Mouse (Mus musculus): ENCODE results near the gene Col26a1. TPM values are rescaled to one million over a fixed set of nuclear protein-coding genes. Genes with fewer than 3 reads are reported as not detected.

Gene Col26a1
- polyA plus RNA-seq, 1 experiment = 5.6 TPM

DNA sequence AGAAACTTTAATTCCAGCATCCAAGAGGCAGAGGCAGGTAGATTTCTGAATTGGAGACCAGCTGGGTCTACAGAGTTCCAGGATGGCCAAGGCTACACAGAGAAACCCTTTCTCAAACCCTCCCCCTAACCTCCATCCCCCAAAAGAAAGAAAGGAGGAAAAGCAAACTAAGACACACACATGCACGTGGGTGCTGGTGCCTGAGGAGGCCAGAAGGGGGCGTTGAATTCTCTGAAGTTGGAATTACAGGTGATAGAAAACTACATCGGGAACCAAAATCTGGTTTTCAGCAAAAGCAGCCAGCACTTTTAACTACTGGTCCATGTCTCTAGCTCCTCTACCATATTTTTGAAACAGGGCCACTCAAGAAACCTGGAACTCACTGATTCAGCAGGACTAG is 21.6 kb upstream of the Col26a1 start:
- no peak overlapping the region for H3K4me3 ChIP-seq (ENCODE audit: insufficient read depth, low read depth, low read length)
- no peak for DNase-seq
- TF ChIP-seq POLR2A (IDR thresholded peaks at IDR 0.05; ENCODE audit: low read depth, low read length) (no peak), CTCF (conservative IDR thresholded peaks at IDR 0.05; ENCODE audit: insufficient read depth, insufficient read length, low read depth, low read length) (no peak)
- no peaks in the 10 kb centered on the region for H3K27me3 ChIP-seq (replicated peaks; ENCODE audit: control insufficient read depth, insufficient read depth, low read length)
- 59% methylated on average over 3 of the region's 3 CpGs for WGBS
- no peak overlapping the region for H3K27ac ChIP-seq (ENCODE audit: insufficient read depth, low read depth, low read length)
- no peaks in the 10 kb centered on the region for H3K36me3 ChIP-seq (ENCODE audit: control insufficient read depth, insufficient read depth, low read length)
- peaks cover 8% of the 10 kb centered on the region; the same call in 1 of the 2 replicates for H3K4me1 ChIP-seq (ENCODE audit: control insufficient read depth, insufficient read depth, low read length)

DNA sequence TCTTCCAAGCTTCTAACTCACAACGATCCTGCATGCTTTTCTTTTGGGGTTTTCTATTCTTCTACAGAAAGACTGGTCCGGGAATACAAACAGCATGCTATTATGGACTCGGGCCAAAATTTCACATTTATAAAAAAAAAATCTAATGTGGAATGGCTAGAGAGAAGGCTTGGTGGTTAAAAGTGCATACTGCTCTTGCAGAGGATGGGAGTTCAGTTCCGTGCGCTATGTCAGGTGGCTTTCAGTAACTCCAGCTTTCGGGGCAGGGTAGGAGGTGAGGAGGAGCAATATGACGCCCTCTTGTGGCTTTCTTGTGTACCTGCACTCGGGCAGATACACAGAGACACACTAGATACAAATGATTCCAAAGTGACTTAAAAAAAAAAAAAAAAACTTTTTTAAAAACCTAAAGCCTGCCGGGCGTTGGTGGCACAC is 12.5 kb upstream of the Col26a1 start:
- WGBS = 42% methylated on average over 10 of the region's 10 CpGs
- Histone ChIP-seq H3K36me3 (ENCODE audit: control insufficient read depth, insufficient read depth, low read length) (no peaks in the 10 kb centered on the region), H3K27ac (ENCODE audit: insufficient read depth, low read depth, low read length) (no peak overlapping the region), H3K27me3 (replicated peaks; ENCODE audit: control insufficient read depth, insufficient read depth, low read length) (no peaks in the 10 kb centered on the region), H3K4me1 (ENCODE audit: control insufficient read depth, insufficient read depth, low read length) (no peaks in the 10 kb centered on the region), H3K4me3 (ENCODE audit: insufficient read depth, low read depth, low read length) (no peak overlapping the region)
- TF ChIP-seq POLR2A (IDR thresholded peaks at IDR 0.05; ENCODE audit: low read depth, low read length) (no peak), CTCF (conservative IDR thresholded peaks at IDR 0.05; ENCODE audit: insufficient read depth, insufficient read length, low read depth, low read length) (no peak)
- DNase-seq = no peak

DNA sequence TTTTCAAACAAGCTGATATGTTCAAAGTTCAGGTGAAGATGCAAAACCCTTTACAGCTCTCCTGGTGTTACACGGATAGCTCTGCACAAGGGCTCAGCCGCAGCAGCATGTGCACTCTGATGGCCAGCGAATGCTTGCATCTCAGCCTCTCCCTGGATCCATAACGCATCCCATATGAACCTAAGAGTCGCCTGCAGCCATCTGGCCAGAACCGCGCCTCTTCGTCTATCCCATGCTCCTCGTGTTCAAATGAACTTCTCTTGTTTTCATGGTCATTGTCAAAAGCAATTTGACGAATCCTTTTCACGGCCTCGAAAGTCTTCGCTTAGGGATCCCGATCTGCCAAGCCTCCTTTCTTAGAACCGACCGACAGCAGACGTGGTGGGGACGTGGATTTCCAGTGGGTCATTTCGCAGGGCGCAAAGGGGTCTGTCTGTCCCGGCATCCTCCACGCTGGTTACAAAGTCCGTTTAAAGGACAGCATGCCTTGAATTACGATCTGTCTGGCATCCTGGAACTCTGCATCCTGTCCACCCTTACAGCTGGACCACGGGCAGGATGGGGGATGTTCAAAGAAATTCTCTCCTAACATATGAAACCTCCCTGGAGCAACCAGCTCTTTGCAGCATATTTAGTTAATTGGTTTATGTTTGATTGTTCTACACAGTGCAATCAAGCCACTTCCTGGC is 12.0 kb upstream of the Col26a1 start:
- Histone ChIP-seq H3K4me3 (ENCODE audit: insufficient read depth, low read depth, low read length) (no peak overlapping the region), H3K4me1 (ENCODE audit: control insufficient read depth, insufficient read depth, low read length) (no peaks in the 10 kb centered on the region), H3K27ac (ENCODE audit: insufficient read depth, low read depth, low read length) (no peak overlapping the region), H3K36me3 (ENCODE audit: control insufficient read depth, insufficient read depth, low read length) (no peaks in the 10 kb centered on the region), H3K27me3 (replicated peaks; ENCODE audit: control insufficient read depth, insufficient read depth, low read length) (no peaks in the 10 kb centered on the region)
- 41% methylated on average over 25 of the region's 25 CpGs for WGBS
- no peak for DNase-seq
- TF ChIP-seq CTCF (conservative IDR thresholded peaks at IDR 0.05; ENCODE audit: insufficient read depth, insufficient read length, low read depth, low read length) (no peak), POLR2A (IDR thresholded peaks at IDR 0.05; ENCODE audit: low read depth, low read length) (no peak)

DNA sequence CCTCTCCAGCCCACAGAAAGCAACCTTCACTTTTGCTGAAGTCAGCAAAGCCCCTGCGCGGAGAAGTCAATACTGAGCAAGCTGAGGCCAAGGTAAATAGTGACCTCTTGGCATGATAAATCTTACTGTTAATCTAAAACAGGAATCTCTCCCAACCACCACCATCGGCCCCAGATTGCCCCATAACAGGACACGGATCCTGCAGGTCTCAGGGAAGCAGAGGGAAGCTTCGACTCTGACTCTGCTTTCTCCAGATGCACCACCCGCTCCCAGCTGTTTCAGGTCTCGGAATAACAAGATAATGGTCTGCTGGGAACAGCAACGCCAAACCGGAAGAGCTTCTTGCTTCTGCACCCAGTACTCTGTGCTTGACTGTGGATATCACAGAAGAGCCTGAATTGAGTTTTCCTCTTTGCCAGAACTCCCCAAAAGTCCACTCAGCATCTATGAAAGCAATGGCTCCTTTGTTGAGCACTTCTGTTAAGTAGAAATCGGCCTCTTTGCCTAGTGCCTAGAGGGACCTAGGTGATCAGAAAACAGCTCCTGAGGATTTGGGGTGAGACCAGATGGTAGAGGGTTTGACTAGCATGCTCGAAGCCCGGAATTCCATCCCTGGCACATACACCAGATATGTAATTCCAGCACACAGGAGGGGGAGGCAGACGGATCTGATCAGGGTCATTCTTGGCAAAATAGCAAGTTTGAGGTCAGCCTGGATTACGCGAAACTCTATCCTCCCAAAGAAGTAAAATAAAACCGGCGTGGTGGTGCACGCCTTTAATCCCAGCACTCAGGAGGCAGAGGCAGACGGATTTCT is 5.7 kb upstream of the Col26a1 start:
- no peak for TF ChIP-seq CTCF (conservative IDR thresholded peaks at IDR 0.05; ENCODE audit: insufficient read depth, insufficient read length, low read depth, low read length)
- no peak for TF ChIP-seq POLR2A (IDR thresholded peaks at IDR 0.05; ENCODE audit: low read depth, low read length)
- H3K4me3 ChIP-seq (ENCODE audit: insufficient read depth, low read depth, low read length) = no peak overlapping the region
- no peaks in the 10 kb centered on the region for H3K4me1 ChIP-seq (ENCODE audit: control insufficient read depth, insufficient read depth, low read length)
- 37% methylated on average over 19 of the region's 19 CpGs for WGBS
- no peaks in the 10 kb centered on the region for H3K27me3 ChIP-seq (replicated peaks; ENCODE audit: control insufficient read depth, insufficient read depth, low read length)
- peak; percentile 20 for DNase-seq
- no peak overlapping the region; the same call in 1 of the 2 replicates for H3K27ac ChIP-seq (ENCODE audit: insufficient read depth, low read depth, low read length)
- H3K36me3 ChIP-seq (ENCODE audit: control insufficient read depth, insufficient read depth, low read length) = no peaks in the 10 kb centered on the region

DNA sequence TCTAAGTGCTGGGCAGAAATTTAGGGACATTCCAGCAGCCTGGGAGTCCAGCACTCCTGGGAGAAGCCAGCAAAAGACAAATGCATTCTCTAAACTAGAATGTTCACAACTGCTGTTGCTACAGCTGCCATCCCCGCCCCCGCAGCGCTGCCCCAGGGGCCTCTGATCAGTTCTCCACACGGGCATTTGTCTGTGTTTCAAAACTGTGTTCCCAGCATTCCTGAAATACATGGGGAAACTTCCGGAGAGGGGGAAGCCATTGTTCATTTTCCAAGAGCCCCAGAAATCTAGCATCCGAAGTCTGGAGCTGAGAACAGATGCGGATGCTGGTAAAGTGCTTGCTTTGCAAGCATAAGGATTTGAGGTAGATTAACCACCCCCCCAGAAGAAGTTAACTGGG is 3.9 kb upstream of the Col26a1 start:
- WGBS = 36% methylated on average over 7 of the region's 7 CpGs
- Histone ChIP-seq H3K4me1 (ENCODE audit: control insufficient read depth, insufficient read depth, low read length) (no peaks in the 10 kb centered on the region), H3K36me3 (ENCODE audit: control insufficient read depth, insufficient read depth, low read length) (no peaks in the 10 kb centered on the region), H3K27me3 (replicated peaks; ENCODE audit: control insufficient read depth, insufficient read depth, low read length) (no peaks in the 10 kb centered on the region), H3K4me3 (ENCODE audit: insufficient read depth, low read depth, low read length) (no peak overlapping the region), H3K27ac (ENCODE audit: insufficient read depth, low read depth, low read length) (no peak overlapping the region)
- no peak for DNase-seq
- TF ChIP-seq CTCF (conservative IDR thresholded peaks at IDR 0.05; ENCODE audit: insufficient read depth, insufficient read length, low read depth, low read length) (no peak), POLR2A (IDR thresholded peaks at IDR 0.05; ENCODE audit: low read depth, low read length) (no peak)

DNA sequence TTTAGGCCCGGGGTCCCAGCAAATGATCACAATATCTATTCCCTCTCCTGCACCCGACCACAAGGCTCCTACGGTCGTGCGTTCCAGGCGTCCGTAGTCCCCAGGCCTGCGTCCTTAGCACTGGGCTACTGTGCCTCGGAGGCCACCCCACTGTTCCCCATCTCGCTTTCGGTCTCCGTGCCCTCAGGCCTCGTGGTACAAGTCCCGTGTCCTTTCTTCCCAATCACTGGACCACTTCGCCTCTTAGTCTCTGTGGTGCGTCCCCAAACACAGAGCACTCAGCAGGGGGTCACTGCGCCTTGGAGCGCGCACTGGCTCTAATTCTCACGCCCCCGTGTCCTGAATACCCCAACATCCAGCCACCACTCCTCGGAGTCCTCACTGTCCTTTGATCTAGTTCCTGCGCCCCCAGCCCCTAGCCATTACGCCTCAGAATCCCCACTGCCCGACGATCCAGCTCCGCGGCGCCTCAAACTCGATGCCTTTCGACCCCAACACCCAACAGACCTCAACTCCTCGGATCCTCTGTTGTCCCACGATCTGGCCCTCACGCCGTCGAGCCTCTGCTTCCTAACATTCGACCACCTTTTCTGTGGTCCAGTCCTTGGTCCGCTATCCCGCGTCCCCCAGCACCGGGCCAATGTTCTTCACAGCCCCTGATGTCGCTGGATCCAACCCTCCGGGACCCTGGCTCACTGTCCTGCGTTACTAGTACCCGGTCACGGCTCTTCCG is 788 bp downstream of the Col26a1 start:
- no peak for DNase-seq
- H3K36me3 ChIP-seq (ENCODE audit: control insufficient read depth, insufficient read depth, low read length) = no peaks in the 10 kb centered on the region
- peak overlapping the region; percentile 6; the same call in 1 of the 2 replicates for H3K27ac ChIP-seq (ENCODE audit: insufficient read depth, low read depth, low read length)
- H3K4me1 ChIP-seq (ENCODE audit: control insufficient read depth, insufficient read depth, low read length) = no peaks in the 10 kb centered on the region
- peak overlapping the region; percentile 34 for H3K4me3 ChIP-seq (ENCODE audit: insufficient read depth, low read depth, low read length)
- TF ChIP-seq POLR2A (IDR thresholded peaks at IDR 0.05; ENCODE audit: low read depth, low read length) = no peak
- no peak for TF ChIP-seq CTCF (conservative IDR thresholded peaks at IDR 0.05; ENCODE audit: insufficient read depth, insufficient read length, low read depth, low read length)
- H3K27me3 ChIP-seq (replicated peaks; ENCODE audit: control insufficient read depth, insufficient read depth, low read length) = no peaks in the 10 kb centered on the region
- WGBS = 2% methylated on average over 47 of the region's 47 CpGs
